Mouse (Mus musculus) C2C12 (cell line): Measurements from ENCODE around the gene Cdk1. TPM values are rescaled to one million over a fixed set of nuclear protein-coding genes. Genes with fewer than 3 reads are reported as not detected.

Experiments
- H3K27me3 ChIP-seq: one replicate; pipeline ENCODE4 v1.6.1; 2011; ENCODE audit not compliant: control insufficient read depth, insufficient read depth, insufficient read length
- H3K36me3 ChIP-seq: one replicate; pipeline ENCODE4 v1.6.1; 2011; ENCODE audit not compliant: control insufficient read depth, insufficient read depth
- H3K4me3 ChIP-seq: one replicate; pipeline ENCODE4 v1.5.1; 2011; ENCODE audit warnings: mild to moderate bottlenecking, control low read depth; ENCODE audit not compliant: poor library complexity, insufficient read depth, severe bottlenecking
- H3K79me2 ChIP-seq: one replicate; pipeline ENCODE4 v1.6.1; 2011; ENCODE audit not compliant: control insufficient read depth, insufficient read depth
- H3K79me3 ChIP-seq: one replicate; pipeline ENCODE4 v1.6.1; 2011; ENCODE audit warnings: low read depth, control low read depth
- H3ac ChIP-seq: one replicate; pipeline ENCODE3; 2011; ENCODE audit warnings: low read depth; ENCODE audit not compliant: control insufficient read depth, insufficient read length
- CEBPB ChIP-seq: IDR thresholded peaks from one replicate; pipeline ENCODE4 v1.6.1; 2011; ENCODE audit warnings: low read depth, mild to moderate bottlenecking, control low read depth, moderate library complexity
- CTCF ChIP-seq: IDR thresholded peaks from one replicate; pipeline ENCODE4 v1.5.1; 2011; ENCODE audit not compliant: control insufficient read depth, insufficient read depth, insufficient read length
- FOSL1 ChIP-seq: IDR thresholded peaks from one replicate; pipeline ENCODE4 v1.8.0; 2011; ENCODE audit warnings: mild to moderate bottlenecking, low read length; ENCODE audit not compliant: poor library complexity, insufficient read depth, severe bottlenecking
- MAX ChIP-seq: IDR thresholded peaks from one replicate; pipeline ENCODE4 v1.6.1; 2011; ENCODE audit warnings: mild to moderate bottlenecking, control low read depth
- MYOD1 ChIP-seq: IDR thresholded peaks from one replicate; pipeline ENCODE4 v1.6.1; 2011; ENCODE audit warnings: low read depth; ENCODE audit not compliant: control insufficient read depth, insufficient read length
- MYOG ChIP-seq: IDR thresholded peaks from one replicate; pipeline ENCODE4 v1.6.1; 2011; ENCODE audit not compliant: control insufficient read depth, insufficient read length; ENCODE audit errors: extremely low read depth
- USF1 ChIP-seq: IDR thresholded peaks from one replicate; pipeline ENCODE4 v1.6.1; 2011; ENCODE audit warnings: low read depth, mild to moderate bottlenecking, control low read depth, moderate library complexity
- polyA plus RNA-seq: library from polyadenylated mRNA; unstranded; fragments of >200 nt; fragmentation: generic; extraction: Trizol; gene quantifications from one replicate; pipeline ENCODE4 v1.2.1, GENCODE M21; 2012; ENCODE audit warnings: missing spikeins

Cdk1 gene
- polyA plus RNA-seq, 1 experiment = 374 TPM

GRCm38 (mm10) chr10:69320667-69321518, 31.8 kb downstream of the Cdk1 start:
- no peaks in the 10 kb centered on the region for H3K27me3 ChIP-seq
- no peaks in the 10 kb centered on the region for H3K79me3 ChIP-seq
- H3K79me2 ChIP-seq = no peaks in the 10 kb centered on the region
- no peak for TF ChIP-seq MYOD1
- no peak for TF ChIP-seq MYOG
- no peak for TF ChIP-seq CEBPB
- no peak for TF ChIP-seq MAX
- TF ChIP-seq FOSL1 = no peak
- peak; percentile 87 for TF ChIP-seq CTCF
- TF ChIP-seq USF1 = no peak
- H3ac ChIP-seq = no peak overlapping the region
- H3K4me3 ChIP-seq = no peak overlapping the region
- no peaks in the 10 kb centered on the region for H3K36me3 ChIP-seq

DNA sequence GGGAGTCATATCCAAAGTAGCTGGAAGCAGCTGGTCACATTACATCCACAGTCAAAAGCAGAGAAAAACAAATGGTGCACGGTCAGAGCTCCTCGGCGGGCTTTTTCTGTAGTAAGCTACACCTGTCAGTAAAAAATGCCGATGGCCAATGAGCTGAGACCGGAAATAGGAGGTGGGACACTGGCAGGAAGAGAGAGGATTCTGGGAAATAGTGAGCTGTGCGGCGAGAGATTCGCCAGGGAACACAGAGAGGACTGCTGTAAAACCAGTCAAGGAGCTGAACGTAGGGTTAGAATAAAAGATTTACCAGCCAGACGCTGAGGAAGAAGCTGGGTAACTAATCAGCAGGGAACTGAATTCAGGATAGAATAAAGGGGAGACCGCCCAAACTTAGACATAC, 34.2 kb downstream of the Cdk1 start:
- Histone ChIP-seq H3K79me3 (no peaks in the 10 kb centered on the region), H3K27me3 (no peaks in the 10 kb centered on the region), H3K36me3 (no peaks in the 10 kb centered on the region), H3ac (no peak overlapping the region), H3K79me2 (no peaks in the 10 kb centered on the region), H3K4me3 (no peak overlapping the region)
- TF ChIP-seq CTCF = no peak
- no peak for TF ChIP-seq MAX
- no peak for TF ChIP-seq MYOD1
- no peak for TF ChIP-seq CEBPB
- no peak for TF ChIP-seq FOSL1
- no peak for TF ChIP-seq MYOG
- no peak for TF ChIP-seq USF1

GRCm38 (mm10) chr10:69313944-69314343, 38.8 kb downstream of the Cdk1 start:
- H3K79me2 ChIP-seq = no peaks in the 10 kb centered on the region
- no peak overlapping the region for H3ac ChIP-seq
- H3K79me3 ChIP-seq = no peaks in the 10 kb centered on the region
- H3K4me3 ChIP-seq = no peak overlapping the region
- H3K36me3 ChIP-seq = no peaks in the 10 kb centered on the region
- TF ChIP-seq USF1 (no peak), MAX (no peak), MYOG (no peak)
- no peaks in the 10 kb centered on the region for H3K27me3 ChIP-seq

GRCm38 (mm10) chr10:69311867-69312266, 40.9 kb downstream of the Cdk1 start:
- H3K4me3 ChIP-seq = no peak overlapping the region
- no peaks in the 10 kb centered on the region for H3K27me3 ChIP-seq
- TF ChIP-seq MYOG = no peak
- no peak overlapping the region for H3ac ChIP-seq
- H3K79me3 ChIP-seq = no peaks in the 10 kb centered on the region
- no peaks in the 10 kb centered on the region for H3K79me2 ChIP-seq
- H3K36me3 ChIP-seq = no peaks in the 10 kb centered on the region

DNA sequence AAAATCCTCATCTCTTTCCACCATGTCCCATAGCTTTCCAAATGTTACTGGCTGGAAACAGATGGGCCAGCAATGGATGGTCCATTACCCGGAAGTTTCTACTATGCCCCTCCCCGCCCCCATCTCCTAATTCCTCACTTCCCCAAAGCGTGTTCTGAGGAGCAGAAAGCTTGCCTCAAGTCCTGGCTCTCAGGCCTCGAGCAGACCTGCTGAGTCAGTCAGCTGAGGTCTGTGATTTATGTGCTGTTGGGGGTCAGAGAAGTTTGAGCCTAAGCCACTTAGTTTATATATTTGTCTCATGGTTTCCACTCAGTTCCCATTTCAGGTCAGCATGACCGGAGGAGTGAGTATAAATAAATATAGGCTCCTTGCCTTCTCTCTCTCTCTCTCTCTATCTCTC, 43.6 kb downstream of the Cdk1 start:
- TF ChIP-seq FOSL1 (no peak), MYOD1 (no peak), USF1 (no peak), MAX (no peak), CEBPB (no peak), CTCF (no peak), MYOG (no peak)
- H3K79me3 ChIP-seq = no peaks in the 10 kb centered on the region
- no peaks in the 10 kb centered on the region for H3K36me3 ChIP-seq
- H3K27me3 ChIP-seq = no peaks in the 10 kb centered on the region
- H3K79me2 ChIP-seq = no peaks in the 10 kb centered on the region
- H3K4me3 ChIP-seq = no peak overlapping the region
- no peak overlapping the region for H3ac ChIP-seq

DNA sequence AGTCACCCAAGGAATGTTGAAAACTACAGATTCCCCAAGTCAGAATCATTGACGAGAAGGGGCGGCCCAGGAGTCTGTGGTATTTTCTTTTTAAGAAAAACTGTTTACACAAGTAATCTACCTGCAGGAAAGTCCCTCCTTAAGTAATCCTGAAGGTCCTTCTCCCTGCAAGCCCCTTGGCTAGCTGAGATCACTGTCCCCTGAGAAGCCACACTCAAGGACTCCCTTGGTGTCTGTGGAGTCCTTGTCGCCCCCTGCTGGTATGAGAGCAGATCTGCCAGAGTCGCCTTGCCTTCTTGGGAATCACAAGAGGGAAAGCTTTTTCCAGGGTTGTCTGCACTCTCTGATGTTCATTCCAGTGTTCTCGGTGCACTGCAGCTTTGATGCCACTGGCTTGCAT, 45.7 kb downstream of the Cdk1 start:
- H3K79me3 ChIP-seq = no peaks in the 10 kb centered on the region
- H3K4me3 ChIP-seq = no peak overlapping the region
- H3ac ChIP-seq = no peak overlapping the region
- TF ChIP-seq MYOD1 (no peak), CTCF (peak; percentile 81)
- H3K79me2 ChIP-seq = no peaks in the 10 kb centered on the region
- H3K27me3 ChIP-seq = no peaks in the 10 kb centered on the region
- no peaks in the 10 kb centered on the region for H3K36me3 ChIP-seq
